Mouse (Mus musculus): ENCODE measurements around the gene Srrt.

Srrt gene

DNA sequence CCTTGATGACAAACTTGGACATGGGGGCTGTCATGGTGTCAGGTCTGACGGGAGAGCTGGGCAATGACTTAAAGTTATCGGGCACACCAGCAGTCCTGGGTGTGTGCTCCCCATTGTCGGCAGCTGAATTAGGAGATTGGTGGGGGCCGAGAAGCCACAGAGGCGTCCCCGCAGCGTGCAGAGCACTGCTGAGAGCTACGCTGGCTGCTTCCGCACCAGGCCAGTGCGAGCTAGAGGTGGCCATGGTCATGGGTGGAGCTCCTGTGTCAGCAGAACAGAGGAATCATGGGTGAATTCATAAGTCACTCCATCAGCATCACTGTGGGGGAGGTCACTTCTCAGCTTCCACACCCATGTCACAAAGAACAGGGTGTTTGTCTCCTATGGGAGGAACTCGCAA lies 42.7 kb downstream of the Srrt start:
- DNase-seq (ENCODE audit: low spot score in 2 of 2) = no peak

DNA sequence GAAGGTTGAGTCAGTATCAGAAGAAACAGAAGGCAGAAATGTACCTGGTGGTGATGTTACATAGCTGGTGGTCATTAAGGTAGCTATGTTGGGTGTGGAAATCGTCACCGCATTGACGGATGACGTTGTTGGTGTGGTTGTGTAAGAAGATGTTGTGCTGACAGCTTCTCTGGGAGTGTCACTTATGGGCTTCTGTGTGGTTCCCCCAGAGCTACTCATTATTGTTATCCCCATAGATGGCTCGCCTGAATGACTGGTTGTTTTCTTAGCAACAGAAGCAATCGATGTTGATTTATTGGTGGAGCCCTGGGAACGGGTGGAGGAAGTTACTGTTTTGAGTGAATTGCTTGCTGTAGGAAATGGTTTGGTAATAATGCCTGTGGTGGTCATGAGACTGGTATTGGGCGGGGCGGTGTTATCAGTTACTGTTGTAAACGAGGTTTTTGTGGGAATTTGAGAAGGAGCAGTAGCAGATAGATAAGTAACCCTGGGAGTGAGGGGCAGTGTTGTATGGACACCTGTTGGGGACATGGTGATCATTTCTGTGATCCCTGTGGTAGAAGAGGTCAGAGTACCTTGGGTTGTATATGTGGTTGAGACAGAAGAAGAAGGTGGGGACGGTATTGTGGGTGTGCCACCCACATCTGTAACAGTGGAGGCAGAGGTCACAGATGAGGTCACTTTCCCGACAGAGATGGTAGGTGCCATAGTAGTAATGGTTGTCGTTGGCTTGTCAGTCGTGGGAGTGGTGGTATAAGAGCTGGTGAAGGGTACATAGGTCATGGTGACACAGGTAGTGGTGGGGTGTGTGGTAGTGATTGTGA lies 43.4 kb downstream of the Srrt start:
- DNase-seq (ENCODE audit: low spot score in 2 of 2) = no peak
